Comparison of ENCODE assay signal across 8 mouse cellular contexts in genomic region chr17:87446767-87447611, GRCm38 (mm10). TPM values are rescaled to one million over a fixed set of nuclear protein-coding genes. Genes with fewer than 3 reads are reported as not detected.
DNase-seq lines count a peak whose midpoint lies in the region; ATAC-seq and TF ChIP-seq lines count a peak whose summit lies in the region.

Calm2 (minus strand) TSS chr17:87446935.

- DNase-seq in MEL (ENCODE audit: low read depth, low spot score): peak; percentile 98
- peak; percentile 98 for DNase-seq in cerebellum, adult 2 months
- DNase-seq in forebrain, postnatal 0 days: peak; percentile 98
- DNase-seq in heart, postnatal 4 days: peak; percentile 98
- DNase-seq in layer of hippocampus, adult 8-10 months (ENCODE audit: low spot score in 2 of 2): peak; percentile 95 to 99
- DNase-seq in ovary, adult 18-20 months (ENCODE audit: low spot score): peak; percentile 94
- DNase-seq in thymus, postnatal 0 days (ENCODE audit: low spot score): peak; percentile 97

- under 1% methylated on average over 69 of the region's 69 CpGs for WGBS in cerebellum, adult 2 months
- under 1% methylated on average over 69 of the region's 69 CpGs for WGBS in forebrain, postnatal 0 days
- WGBS in lung, embryonic 15.5 days: under 1% methylated on average over 66 of the region's 69 CpGs

- TF ChIP-seq POLR2A in MEL (IDR thresholded peaks at IDR 0.05; ENCODE audit: control insufficient read depth in 1 of 2, insufficient read depth in 1 of 2, low read depth in 1 of 2, low read length in 2 of 2, poor library complexity in 1 of 2): peak; percentile 95 to 99
- peak; percentile 100 for TF ChIP-seq POLR2A in cerebellum, adult 2 months (IDR thresholded peaks at IDR 0.05; ENCODE audit: borderline replicate concordance, insufficient read depth, low read length)

- peaks cover 12 to 37% of the 10 kb centered on the region in 2 experiments for H3K36me3 ChIP-seq in MEL (ENCODE audit: control insufficient read depth in 1 of 2, insufficient read depth in 2 of 2, low read length in 2 of 2)
- no peaks in the 10 kb centered on the region for H3K36me3 ChIP-seq in forebrain, postnatal 0 days (ENCODE audit: insufficient read depth)
- H3K36me3 ChIP-seq in lung, embryonic 15.5 days: peaks cover 4% of the 10 kb centered on the region; the same call in 1 of the 2 replicates

- no peaks in the 10 kb centered on the region for H3K9me3 ChIP-seq in MEL (replicated peaks; ENCODE audit: insufficient read depth, low read length)
- no peaks in the 10 kb centered on the region for H3K9me3 ChIP-seq in forebrain, postnatal 0 days (ENCODE audit: low read length)
- no peaks in the 10 kb centered on the region for H3K9me3 ChIP-seq in lung, embryonic 15.5 days

- peaks cover 36% of the 10 kb centered on the region for H3K79me2 ChIP-seq in MEL (ENCODE audit: control insufficient read depth, insufficient read depth, low read length, poor library complexity)

- TF ChIP-seq EP300 in MEL (IDR thresholded peaks at IDR 0.05; ENCODE audit: low read depth in 1 of 2, low read length in 2 of 2): peak in 1 of 2 experiments; percentile 48; a peak in 1 of 4 replicates

- peaks cover 15 to 31% of the 10 kb centered on the region in 2 experiments for H3K4me1 ChIP-seq in MEL (ENCODE audit: control insufficient read depth in 1 of 2, insufficient read depth in 2 of 2, low read length in 2 of 2)
- H3K4me1 ChIP-seq in cerebellum, adult 2 months (ENCODE audit: control insufficient read depth, insufficient read depth, low read length): no peaks in the 10 kb centered on the region
- peaks cover 22% of the 10 kb centered on the region for H3K4me1 ChIP-seq in forebrain, postnatal 0 days (ENCODE audit: insufficient read depth)
- H3K4me1 ChIP-seq in lung, embryonic 15.5 days: peaks cover 31% of the 10 kb centered on the region

- H3K27me3 ChIP-seq in MEL (ENCODE audit: control insufficient read depth in 1 of 2, insufficient read depth in 2 of 2, low read length in 2 of 2): no peaks in the 10 kb centered on the region
- H3K27me3 ChIP-seq in cerebellum, adult 2 months (ENCODE audit: control insufficient read depth, insufficient read depth, low read length): no peaks in the 10 kb centered on the region
- no peaks in the 10 kb centered on the region for H3K27me3 ChIP-seq in forebrain, postnatal 0 days (ENCODE audit: insufficient read depth, low read length)
- H3K27me3 ChIP-seq in lung, embryonic 15.5 days: no peaks in the 10 kb centered on the region; the same call in 1 of the 2 replicates

- H3K27ac ChIP-seq in MEL (ENCODE audit: control insufficient read depth, low read depth, low read length): peak within 1 kb of the TSS; percentile 85
- H3K27ac ChIP-seq in cerebellum, adult 2 months (ENCODE audit: insufficient read depth, low read length): peak within 1 kb of the TSS; percentile 84
- peak within 1 kb of the TSS; percentile 99 for H3K27ac ChIP-seq in forebrain, postnatal 0 days (ENCODE audit: low read depth, low read length)
- H3K27ac ChIP-seq in lung, embryonic 15.5 days: peak within 1 kb of the TSS; percentile 98

- peak; percentile 92 for ATAC-seq in forebrain, postnatal 0 days
- ATAC-seq in lung, embryonic 15.5 days (ENCODE audit: borderline replicate concordance, extremely low read depth, low FRiP score, low TSS enrichment): peak; percentile 92

- TF ChIP-seq CTCF in MEL (IDR thresholded peaks at IDR 0.05 in 2 of 3, conservative IDR thresholded peaks at IDR 0.05 in 1 of 3; ENCODE audit: control insufficient read depth in 1 of 3, insufficient read depth in 1 of 3, low read depth in 2 of 3, low read length in 3 of 3, poor library complexity in 1 of 3, severe bottlenecking in 1 of 3): no peak
- TF ChIP-seq CTCF in cerebellum, adult 2 months (IDR thresholded peaks at IDR 0.05; ENCODE audit: borderline replicate concordance, insufficient read depth, low read depth, low read length): no peak
- TF ChIP-seq CTCF in forebrain, postnatal 0 days (IDR thresholded peaks at IDR 0.05; ENCODE audit: low read depth): peak; percentile 45

- H3K9ac ChIP-seq in MEL (ENCODE audit: control insufficient read depth, low read depth, low read length, poor library complexity, severe bottlenecking): peak within 1 kb of the TSS; percentile 97
- peak within 1 kb of the TSS; percentile 99 for H3K9ac ChIP-seq in forebrain, postnatal 0 days
- peak within 1 kb of the TSS; percentile 97 for H3K9ac ChIP-seq in lung, embryonic 15.5 days

- TF ChIP-seq RAD21 in MEL (IDR thresholded peaks at IDR 0.05; ENCODE audit: low read depth, low read length): no peak

- H3K4me3 ChIP-seq in MEL (ENCODE audit: control insufficient read depth in 1 of 2, insufficient read depth in 1 of 2, low read depth in 2 of 2, low read length in 2 of 2): peak within 1 kb of the TSS; percentile 70 to 79
- H3K4me3 ChIP-seq in cerebellum, adult 2 months (replicated peaks; ENCODE audit: insufficient read depth, low read depth, low read length): peak within 1 kb of the TSS; percentile 71
- H3K4me3 ChIP-seq in forebrain, postnatal 0 days (ENCODE audit: low read depth, low read length): peak within 1 kb of the TSS; percentile 80
- H3K4me3 ChIP-seq in lung, embryonic 15.5 days: peak within 1 kb of the TSS; percentile 83

- peak within 1 kb of the TSS; percentile 68 for H3K4me2 ChIP-seq in forebrain, postnatal 0 days (ENCODE audit: low read depth)
- H3K4me2 ChIP-seq in lung, embryonic 15.5 days: peak within 1 kb of the TSS; percentile 70

TF ChIP-seq in MEL, 35 proteins besides CTCF, POLR2A, EP300 and RAD21 (continues in another document):
- no peak for TF ChIP-seq ZC3H11A (IDR thresholded peaks at IDR 0.05; ENCODE audit: low read depth, low read length)
- peak; percentile 59 for TF ChIP-seq ELF1 (IDR thresholded peaks at IDR 0.05; ENCODE audit: low read depth, low read length)
- no peak for TF ChIP-seq GABPA (IDR thresholded peaks at IDR 0.05; ENCODE audit: low read depth, low read length)
- no peak for TF ChIP-seq SMC3 (IDR thresholded peaks at IDR 0.05; ENCODE audit: low read depth, low read length)
- TF ChIP-seq SIN3A (IDR thresholded peaks at IDR 0.05; ENCODE audit: low read length): peak; percentile 87
- TF ChIP-seq KAT2A (conservative IDR thresholded peaks at IDR 0.05; ENCODE audit: low read depth, low read length): peak; percentile 84
- TF ChIP-seq RCOR1 (IDR thresholded peaks at IDR 0.05; ENCODE audit: low read depth, low read length): no peak
- TF ChIP-seq CHD1 (IDR thresholded peaks at IDR 0.05; ENCODE audit: low read depth, low read length): no peak
- peak; percentile 98 for TF ChIP-seq ZMIZ1 (IDR thresholded peaks at IDR 0.05; ENCODE audit: low read depth, low read length)
- peak; percentile 99 for TF ChIP-seq POLR2AphosphoS2 (IDR thresholded peaks at IDR 0.05; ENCODE audit: low read length)
- TF ChIP-seq ZNF384 (IDR thresholded peaks at IDR 0.05; ENCODE audit: low read depth, low read length): 0 out of 2 replicates have a peak, but pooled peaks have one; percentile 16
- TF ChIP-seq MAZ (IDR thresholded peaks at IDR 0.05; ENCODE audit: low read depth, low read length): peak; percentile 92; the same call in 1 of the 2 replicates
- TF ChIP-seq CHD2 (IDR thresholded peaks at IDR 0.05; ENCODE audit: low read length): peak; percentile 74
- no peak for TF ChIP-seq JUND (IDR thresholded peaks at IDR 0.05; ENCODE audit: low read depth, low read length)
- 0 out of 2 replicates have a peak, but pooled peaks have one; percentile 14 for TF ChIP-seq NRF1 (IDR thresholded peaks at IDR 0.05; ENCODE audit: insufficient read depth, low read depth, low read length, poor library complexity, severe bottlenecking)
- TF ChIP-seq MXI1 (IDR thresholded peaks at IDR 0.05; ENCODE audit: low read depth, low read length): peak; percentile 87
- TF ChIP-seq HCFC1 (IDR thresholded peaks at IDR 0.05; ENCODE audit: low read depth, low read length): peak; percentile 74
- no peak for TF ChIP-seq TAL1 (IDR thresholded peaks at IDR 0.05; ENCODE audit: low read length)
- peak; percentile 64 for TF ChIP-seq MYB (IDR thresholded peaks at IDR 0.05; ENCODE audit: low read depth, low read length)
- TF ChIP-seq GATA1 (IDR thresholded peaks at IDR 0.05; ENCODE audit: low read depth, low read length): 0 out of 2 replicates have a peak, but pooled peaks have one; percentile 37
- TF ChIP-seq E2F4 (IDR thresholded peaks at IDR 0.05; ENCODE audit: borderline replicate concordance, low read depth, low read length): no peak
- 0 out of 2 replicates have a peak, but pooled peaks have one; percentile 18 for TF ChIP-seq USF1 (IDR thresholded peaks at IDR 0.05; ENCODE audit: low read depth, low read length)
- no peak for TF ChIP-seq MAFK (IDR thresholded peaks at IDR 0.05; ENCODE audit: borderline replicate concordance, low read depth, low read length)
- no peak for TF ChIP-seq ZKSCAN1 (IDR thresholded peaks at IDR 0.05; ENCODE audit: low read depth, low read length)
- peak; percentile 80 for TF ChIP-seq TCF12 (IDR thresholded peaks at IDR 0.05; ENCODE audit: low read depth, low read length)
- TF ChIP-seq UBTF (IDR thresholded peaks at IDR 0.05; ENCODE audit: borderline replicate concordance, insufficient read depth, low read depth, low read length): no peak
- peak; percentile 97 for TF ChIP-seq TBP (IDR thresholded peaks at IDR 0.05; ENCODE audit: low read depth, low read length)
- TF ChIP-seq ETS1 (IDR thresholded peaks at IDR 0.05; ENCODE audit: low read depth, low read length): peak; percentile 68
- TF ChIP-seq NELFE (IDR thresholded peaks at IDR 0.05; ENCODE audit: low read depth, low read length): peak; percentile 93
- TF ChIP-seq USF2 (IDR thresholded peaks at IDR 0.05; ENCODE audit: borderline replicate concordance in 1 of 2, insufficient read depth in 1 of 2, low read depth in 1 of 2, low read length in 2 of 2): no peak
- TF ChIP-seq BHLHE40 (IDR thresholded peaks at IDR 0.05; ENCODE audit: borderline replicate concordance, low read depth, low read length): no peak
- TF ChIP-seq MAX (IDR thresholded peaks at IDR 0.05; ENCODE audit: low read length): peak; percentile 65

RNA-seq across cellular contexts. Expression of gene Calm2, which starts in this region (rescaled TPM):
- total RNA-seq in MEL (2012; rRNA removed): 208 and 253 TPM in 2 replicates
- polyA plus RNA-seq in MEL (2012; ENCODE audit: insufficient read depth in 1 of 2, insufficient read length in 2 of 2, low read depth in 1 of 2, low replicate concordance in 2 of 2, missing spikeins in 1 of 2): 100 to 1,000 TPM; 126 to 321 TPM
- polyA plus RNA-seq in cerebellum, adult 2 months (2012; rRNA removed): 1,979 and 2,002 TPM in 2 replicates
- total RNA-seq in forebrain, postnatal 0 days (2014; rRNA removed): 1,563 and 1,794 TPM in 2 replicates
- polyA plus RNA-seq in forebrain, postnatal 0 days (2015; fragmentation: Nextera tagmentation; extraction: Ambion mirVana): 3,264 and 3,401 TPM in 2 replicates
- 100 to 1,000 TPM; 289 to 299 TPM for total RNA-seq in heart, postnatal 4 days (2021)
- 1,000 to 10,000 TPM; 1,941 to 2,151 (median 2,040) TPM for total RNA-seq in layer of hippocampus, adult 8-10 months (2022)
- 942 and 944 TPM in 2 replicates for polyA plus RNA-seq in lung, embryonic 15.5 days (2015; fragmentation: Nextera tagmentation; extraction: Ambion mirVana)
- 943 and 956 TPM in 2 replicates for polyA plus RNA-seq in thymus, postnatal 0 days (2015; fragmentation: Nextera tagmentation; extraction: Ambion mirVana)

Comparison
In these comparisons a context has a peak if more than half of its experiments do, and no peak if none do; other contexts are left out.
1. Peak in every context shown above with its lines: DNase-seq, ATAC-seq, H3K4me3 ChIP-seq and H3K27ac ChIP-seq.